Mouse (Mus musculus) lung, postnatal 0 days (tissue): ENCODE results near the gene Fdx1l. TPM values are rescaled to one million over a fixed set of nuclear protein-coding genes. Genes with fewer than 3 reads are reported as not detected.

ENCODE experiments used
- ATAC-seq: fragments of 200-750 bp; cut with Nextera tagmentation; 2 replicates; pipeline ENCODE4 v1.8.0; 2017; ENCODE audit warnings: moderate library complexity
- DNase-seq: peaks from one replicate; pipeline ENCODE4 v3.0.0-alpha.2; 2016; ENCODE audit warnings: low spot score
- H3K27ac ChIP-seq: fragments of 300-500 bp; sonication (generic); 2 replicates; pipeline ENCODE4 v1.5.1; 2014; ENCODE audit warnings: antibody characterized with exemption, mild to moderate bottlenecking, low read length, mixed read lengths
- H3K27me3 ChIP-seq: fragments of 300-500 bp; sonication (generic); replicated peaks from 2 replicates; pipeline ENCODE4 v1.6.1; 2014; ENCODE audit warnings: low read length, mixed read lengths; ENCODE audit not compliant: insufficient read depth
- H3K36me3 ChIP-seq: fragments of 300-500 bp; sonication (generic); 2 replicates; pipeline ENCODE4 v1.6.1; 2014; ENCODE audit warnings: low read length, mixed read lengths; ENCODE audit not compliant: insufficient read depth
- H3K4me1 ChIP-seq: fragments of 300-500 bp; sonication (generic); 2 replicates; pipeline ENCODE4 v1.6.1; 2014; ENCODE audit warnings: antibody characterized with exemption, low read depth, low read length, mixed read lengths; ENCODE audit not compliant: insufficient read depth
- H3K4me2 ChIP-seq: fragments of 300-500 bp; sonication (generic); replicated peaks from 2 replicates; pipeline ENCODE4 v1.6.1; 2014; ENCODE audit warnings: low read depth, mild to moderate bottlenecking, low read length, moderate library complexity, mixed read lengths
- H3K4me3 ChIP-seq: fragments of 300-500 bp; sonication (generic); 2 replicates; pipeline ENCODE4 v1.5.1; 2014; ENCODE audit warnings: low read depth, low read length
- H3K9ac ChIP-seq: fragments of 300-500 bp; sonication (generic); replicated peaks from 2 replicates; pipeline ENCODE4 v1.6.1; 2014; ENCODE audit warnings: low read depth, mild to moderate bottlenecking
- H3K9me3 ChIP-seq: fragments of 300-500 bp; sonication (generic); 2 replicates; pipeline ENCODE4 v1.6.1; 2016; ENCODE audit warnings: low read length, mixed read lengths
- CTCF ChIP-seq: IDR thresholded peaks from 2 replicates; pipeline ENCODE4 v1.5.1; 2016; ENCODE audit warnings: antibody characterized with exemption, mild to moderate bottlenecking
- EP300 ChIP-seq: IDR thresholded peaks from 2 replicates; pipeline ENCODE4 v1.6.1; 2016; ENCODE audit warnings: antibody characterized with exemption, mild to moderate bottlenecking, control low read depth
- WGBS: fragments of 180-500 bp; shearing (Covaris S2); extraction: QIAGEN DNeasy Blood & Tissue Kit; methylation state at CpG from one replicate; pipeline ENCODE4 v1.1.7; 2014; 5-methylcytosine and 5-hydroxymethylcytosine counted together
- polyA plus RNA-seq: library from polyadenylated mRNA; unstranded; fragments of >200 nt; fragmentation: Nextera tagmentation; extraction: Ambion mirVana; gene quantifications from 2 replicates; pipeline ENCODE4 v1.2.1, GENCODE M21; 2015

Gene Fdx1l
- polyA plus RNA-seq, 1 experiment from 2014 or later: 40.9 TPM

DNA sequence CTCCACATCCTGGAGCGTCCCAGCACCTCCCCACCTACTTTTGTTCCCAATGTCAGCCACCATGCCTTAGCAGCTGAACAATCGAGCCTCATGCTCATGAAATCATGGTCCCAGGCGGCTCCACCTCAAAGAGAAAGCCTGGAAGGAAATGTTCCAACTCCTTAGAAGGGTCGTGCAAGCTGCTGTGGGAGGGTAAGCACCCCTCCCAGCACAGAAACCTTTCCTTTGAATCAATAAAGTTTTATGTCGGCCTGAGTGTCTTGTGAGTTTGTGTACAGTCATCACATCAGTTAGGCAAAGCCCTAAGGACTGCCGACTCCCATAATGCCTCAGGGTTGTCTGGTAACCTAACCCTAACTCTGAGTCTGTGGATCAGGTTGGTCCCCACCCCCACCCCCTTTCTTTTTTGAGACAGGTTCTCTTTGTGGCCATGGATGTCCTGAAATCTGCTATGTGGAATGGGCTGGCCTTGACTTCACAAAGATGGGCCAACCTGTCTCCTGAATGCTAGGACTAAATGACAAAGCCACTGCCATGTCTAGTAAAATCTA is 44.8 kb downstream of the Fdx1l start:
- no peak for ATAC-seq
- WGBS: 62% methylated on average over 6 of the region's 6 CpGs

DNA sequence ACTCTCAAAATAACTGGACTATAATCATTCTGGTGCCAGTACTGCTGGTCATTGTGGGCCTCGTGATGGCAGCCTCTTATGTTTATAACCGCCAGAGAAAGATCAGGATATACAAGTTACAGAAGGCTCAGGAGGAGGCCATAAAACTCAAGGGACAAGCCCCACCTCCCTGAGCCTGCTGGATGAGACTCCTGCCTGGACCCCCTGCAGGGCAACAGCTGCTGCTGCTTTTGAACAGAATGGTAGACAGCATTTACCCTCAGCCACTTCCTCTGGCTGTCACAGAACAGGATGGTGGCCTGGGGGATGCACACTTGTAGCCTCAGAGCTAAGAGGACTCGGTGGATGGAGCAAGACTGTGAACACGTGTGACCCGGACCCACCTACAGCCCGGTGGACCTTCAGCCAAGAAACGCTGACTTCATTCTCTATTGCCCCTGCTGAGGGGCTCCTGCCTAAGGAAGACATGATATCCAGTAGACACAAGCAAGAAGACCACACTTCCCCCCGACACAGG is 45.6 kb downstream of the Fdx1l start:
- no peak for TF ChIP-seq CTCF
- TF ChIP-seq EP300: no peak
- H3K4me2 ChIP-seq: peak overlapping the region; percentile 55
- DNase-seq (no peak), ATAC-seq (no peak)
- 60% methylated on average over 8 of the region's 8 CpGs for WGBS
- H3K4me3 ChIP-seq: peak overlapping the region; percentile 38; the same call in 1 of the 2 replicates
- peaks cover 5% of the 10 kb centered on the region; the same call in 1 of the 2 replicates for H3K27me3 ChIP-seq
- no peaks in the 10 kb centered on the region for H3K9me3 ChIP-seq
- 0 out of 2 replicates have a peak, but pooled peaks cover 6% of the 10 kb centered on the region for H3K4me1 ChIP-seq
- H3K27ac ChIP-seq: no peak overlapping the region
- no peak overlapping the region for H3K9ac ChIP-seq
- 0 out of 2 replicates have a peak, but pooled peaks cover 5% of the 10 kb centered on the region for H3K36me3 ChIP-seq

More for the DNA sequence above, 44.8 kb downstream of the Fdx1l start:
- Histone ChIP-seq H3K27me3 (peaks cover 11% of the 10 kb centered on the region; the same call in 1 of the 2 replicates), H3K36me3 (0 out of 2 replicates have a peak, but pooled peaks cover 5% of the 10 kb centered on the region), H3K27ac (no peak overlapping the region), H3K4me1 (peaks cover 8% of the 10 kb centered on the region; the same call in 1 of the 2 replicates), H3K9ac (no peak overlapping the region), H3K4me2 (no peak overlapping the region), H3K9me3 (no peaks in the 10 kb centered on the region), H3K4me3 (no peak overlapping the region)
- no peak for DNase-seq
- TF ChIP-seq EP300 (no peak), CTCF (no peak)

DNA sequence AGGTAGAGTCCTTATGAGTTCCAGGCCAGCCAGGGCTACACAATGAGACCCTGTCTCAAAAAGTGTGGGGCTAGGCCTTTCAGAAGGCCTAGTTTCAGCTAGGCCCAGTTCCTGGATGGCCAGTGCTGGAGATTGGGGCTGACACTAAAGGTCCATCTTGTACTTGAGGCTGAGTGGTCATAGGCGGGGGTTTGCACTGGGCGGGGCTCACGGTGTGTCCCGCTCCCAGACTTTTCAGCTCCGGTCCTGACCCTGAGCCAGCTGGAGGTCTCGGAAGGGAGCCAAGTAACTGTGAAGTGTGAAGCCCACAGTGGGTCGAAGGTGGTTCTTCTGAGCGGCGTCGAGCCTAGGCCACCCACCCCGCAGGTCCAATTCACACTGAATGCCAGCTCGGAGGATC is 46.6 kb downstream of the Fdx1l start:
- H3K9me3 ChIP-seq: no peaks in the 10 kb centered on the region
- 36% methylated on average over 12 of the region's 12 CpGs for WGBS
- peak overlapping the region; percentile 97 for H3K27ac ChIP-seq
- H3K27me3 ChIP-seq: peaks cover 2% of the 10 kb centered on the region; the same call in 1 of the 2 replicates
- H3K9ac ChIP-seq: peak overlapping the region; percentile 69
- 0 out of 2 replicates have a peak, but pooled peaks cover 4% of the 10 kb centered on the region for H3K4me1 ChIP-seq
- no peak for TF ChIP-seq EP300
- ATAC-seq: no peak
- peak overlapping the region; percentile 38 for H3K4me3 ChIP-seq
- peak overlapping the region; percentile 55 for H3K4me2 ChIP-seq
- no peak for DNase-seq
- 0 out of 2 replicates have a peak, but pooled peaks cover 5% of the 10 kb centered on the region for H3K36me3 ChIP-seq

DNA sequence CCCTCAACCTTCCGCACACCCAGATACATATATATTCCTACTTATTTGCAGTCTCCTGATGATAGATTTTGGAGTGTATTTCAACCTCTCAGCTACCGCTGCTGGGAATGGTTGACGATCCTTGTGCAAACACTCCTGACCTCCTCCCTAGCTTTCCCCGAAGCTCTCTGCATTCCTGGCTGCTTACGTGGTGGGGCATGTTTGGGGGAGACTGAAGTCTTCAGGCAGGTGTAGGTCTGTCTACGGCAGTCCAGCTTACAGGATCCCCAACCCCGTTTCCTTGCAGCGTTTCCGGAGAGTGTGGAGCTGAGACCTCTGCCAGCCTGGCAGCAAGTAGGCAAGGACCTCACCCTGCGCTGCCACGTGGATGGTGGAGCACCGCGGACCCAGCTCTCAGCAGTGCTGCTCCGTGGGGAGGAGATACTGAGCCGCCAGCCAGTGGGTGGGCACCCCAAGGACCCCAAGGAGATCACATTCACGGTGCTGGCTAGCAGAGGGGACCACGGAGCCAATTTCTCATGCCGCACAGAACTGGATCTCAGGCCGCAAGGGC is 48.1 kb downstream of the Fdx1l start:
- DNase-seq (peak; percentile 95), ATAC-seq (peak; percentile 84)
- no peaks in the 10 kb centered on the region for H3K9me3 ChIP-seq
- WGBS: 50% methylated on average over 19 of the region's 19 CpGs
- peak overlapping the region; percentile 97 for H3K27ac ChIP-seq
- H3K4me1 ChIP-seq: 0 out of 2 replicates have a peak, but pooled peaks cover 7% of the 10 kb centered on the region
- TF ChIP-seq CTCF: no peak
- TF ChIP-seq EP300: peak; percentile 99
- H3K27me3 ChIP-seq: 0 out of 2 replicates have a peak, but pooled peaks cover 2% of the 10 kb centered on the region
- H3K4me3 ChIP-seq: peak overlapping the region; percentile 38
- H3K4me2 ChIP-seq: peak overlapping the region; percentile 55
- 0 out of 2 replicates have a peak, but pooled peaks cover 9% of the 10 kb centered on the region for H3K36me3 ChIP-seq
- peak overlapping the region; percentile 69 for H3K9ac ChIP-seq

DNA sequence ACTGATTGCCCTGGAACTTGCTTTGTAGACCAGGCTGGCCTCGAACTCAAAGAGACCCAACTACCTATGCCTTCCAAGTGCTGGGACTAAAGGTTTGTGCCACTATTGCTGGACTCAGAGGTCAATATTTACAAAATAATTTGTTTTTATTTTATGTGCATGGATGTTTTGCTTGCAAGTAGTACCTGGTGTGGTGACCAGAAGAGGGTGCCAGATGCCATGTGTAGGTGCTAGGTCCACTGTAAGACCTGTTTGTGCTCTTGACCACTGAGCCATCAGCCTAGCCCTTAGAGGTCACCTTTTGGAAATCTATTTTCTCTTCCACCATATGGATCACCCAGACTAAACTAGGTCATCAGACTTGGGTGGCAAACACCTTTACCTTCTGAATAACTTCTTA is 50.7 kb downstream of the Fdx1l start:
- 73% methylated on average over 1 of the region's 1 CpGs for WGBS

DNA sequence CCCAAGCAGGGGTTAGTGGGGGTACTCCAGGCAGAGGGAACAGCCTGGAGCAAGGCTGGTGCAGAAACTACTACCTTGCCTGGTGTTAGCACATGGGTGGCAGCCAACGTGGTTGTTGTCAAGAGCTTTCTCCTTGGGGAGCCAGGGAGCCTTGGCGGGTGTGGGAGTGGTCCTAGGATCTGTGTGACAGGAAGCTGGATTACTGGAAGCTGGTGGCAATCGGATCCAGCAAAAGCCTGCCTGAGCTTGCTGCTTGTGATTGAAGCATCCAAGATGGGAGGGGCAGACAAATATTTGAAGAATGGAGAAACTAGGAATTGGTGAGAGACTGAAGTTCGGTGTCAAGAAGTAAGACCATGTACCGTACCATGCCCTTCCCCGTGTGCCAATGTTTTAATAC is 51.1 kb downstream of the Fdx1l start:
- TF ChIP-seq EP300 (peak; percentile 77), CTCF (no peak)
- Histone ChIP-seq H3K27me3 (0 out of 2 replicates have a peak, but pooled peaks cover 2% of the 10 kb centered on the region), H3K4me2 (no peak overlapping the region), H3K9me3 (no peaks in the 10 kb centered on the region), H3K9ac (no peak overlapping the region), H3K27ac (peak overlapping the region; percentile 87), H3K4me1 (peaks cover 7% of the 10 kb centered on the region), H3K36me3 (0 out of 2 replicates have a peak, but pooled peaks cover 8% of the 10 kb centered on the region), H3K4me3 (no peak overlapping the region)
- peak; percentile 81 for DNase-seq
- 42% methylated on average over 6 of the region's 6 CpGs for whole genome bisulfite sequencing
- ATAC-seq: peak; percentile 30

More for the DNA sequence above, 50.7 kb downstream of the Fdx1l start:
- Histone ChIP-seq H3K27ac (peak overlapping the region; percentile 87), H3K4me2 (no peak overlapping the region), H3K4me1 (0 out of 2 replicates have a peak, but pooled peaks cover 4% of the 10 kb centered on the region), H3K9me3 (no peaks in the 10 kb centered on the region), H3K27me3 (0 out of 2 replicates have a peak, but pooled peaks cover 2% of the 10 kb centered on the region), H3K36me3 (0 out of 2 replicates have a peak, but pooled peaks cover 8% of the 10 kb centered on the region), H3K4me3 (no peak overlapping the region), H3K9ac (no peak overlapping the region)
- no peak for ATAC-seq
- peak; percentile 38 for TF ChIP-seq CTCF
- no peak for TF ChIP-seq EP300
- no peak for DNase-seq
